Mouse (Mus musculus): Measurements from ENCODE around the gene Phf6. TPM values are rescaled to one million over a fixed set of nuclear protein-coding genes. Genes with fewer than 3 reads are reported as not detected.

Phf6 gene
- total and polyA plus RNA-seq, 2 experiments from 2014 or later = 43.7 to 54.6 TPM

DNA sequence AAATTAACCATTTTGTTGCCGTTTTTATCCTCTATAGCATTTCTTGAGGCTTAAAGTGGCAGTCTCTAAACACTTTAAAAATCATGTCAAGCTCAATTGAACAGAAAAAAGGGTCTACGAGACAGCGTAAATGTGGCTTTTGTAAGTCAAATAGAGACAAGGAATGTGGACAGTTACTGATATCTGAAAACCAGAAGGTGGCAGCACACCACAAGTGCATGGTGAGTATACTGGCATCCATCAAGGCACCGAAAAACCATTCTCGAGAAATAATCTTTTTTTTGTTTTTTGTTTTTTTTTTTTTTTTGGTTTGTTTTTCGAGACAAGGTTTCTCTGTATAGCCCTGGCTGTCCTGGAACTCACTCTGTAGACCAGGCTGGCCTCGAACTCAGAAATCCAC, 4.5 kb downstream of the Phf6 start:
- no peak overlapping the region for H3K27ac ChIP-seq (ENCODE audit: low read depth, low read length)
- no peak overlapping the region for H3K4me2 ChIP-seq (ENCODE audit: low read depth)
- H3K9me3 ChIP-seq (ENCODE audit: low read length) = no peaks in the 10 kb centered on the region
- peak; percentile 32 for TF ChIP-seq CTCF (IDR thresholded peaks at IDR 0.05; ENCODE audit: low read depth)
- no peaks in the 10 kb centered on the region for H3K27me3 ChIP-seq (ENCODE audit: insufficient read depth, low read length)
- no peaks in the 10 kb centered on the region for H3K4me1 ChIP-seq (ENCODE audit: insufficient read depth)
- no peak overlapping the region for H3K4me3 ChIP-seq (ENCODE audit: low read depth, low read length)
- DNase-seq = no peak
- ATAC-seq = no peak
- H3K9ac ChIP-seq = no peak overlapping the region
- H3K36me3 ChIP-seq (ENCODE audit: insufficient read depth) = no peaks in the 10 kb centered on the region
- 57% methylated on average over 7 of the region's 7 CpGs for WGBS

- no peak overlapping the region for H3K27ac ChIP-seq (ENCODE audit: low read depth, low read length)
- H3K9ac ChIP-seq = no peak overlapping the region
- DNase-seq = no peak
- H3K4me2 ChIP-seq (ENCODE audit: low read depth) = no peak overlapping the region
- ATAC-seq = no peak
- H3K9me3 ChIP-seq (ENCODE audit: low read length) = no peaks in the 10 kb centered on the region
- no peak overlapping the region for H3K4me3 ChIP-seq (ENCODE audit: low read depth, low read length)
- no peaks in the 10 kb centered on the region for H3K27me3 ChIP-seq (ENCODE audit: insufficient read depth, low read length)
- H3K36me3 ChIP-seq (ENCODE audit: insufficient read depth) = no peaks in the 10 kb centered on the region
- no peak for TF ChIP-seq CTCF (IDR thresholded peaks at IDR 0.05; ENCODE audit: low read depth)
- no peaks in the 10 kb centered on the region for H3K4me1 ChIP-seq (ENCODE audit: insufficient read depth)
- 64% methylated on average over 9 of the region's 9 CpGs for WGBS
Observed at GRCm38 (mm10) chrX:52926726-52927125, 14.7 kb downstream of the Phf6 start.

DNA sequence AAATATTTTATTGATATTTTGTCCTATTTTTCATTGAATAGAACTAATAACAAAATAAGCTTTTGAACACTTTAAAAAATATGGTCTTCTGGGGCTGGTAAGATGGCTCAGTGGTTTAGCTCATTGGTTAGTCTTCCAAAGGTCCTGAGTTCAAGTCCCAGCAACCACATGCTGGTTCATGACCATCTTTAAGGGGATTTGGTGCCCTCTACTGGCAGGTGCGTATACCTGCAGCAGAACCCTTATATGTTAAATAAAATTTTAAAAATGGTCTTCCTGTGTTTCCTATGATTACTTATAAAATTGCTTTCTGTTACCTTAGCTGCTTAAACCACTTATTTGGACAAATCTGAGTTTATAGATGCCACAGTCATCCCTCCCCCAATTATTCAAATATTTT, 16.8 kb downstream of the Phf6 start:
- TF ChIP-seq CTCF (IDR thresholded peaks at IDR 0.05; ENCODE audit: low read depth) = peak; percentile 39
- WGBS = 43% methylated on average over 1 of the region's 1 CpGs
- Histone ChIP-seq H3K36me3 (ENCODE audit: insufficient read depth) (no peaks in the 10 kb centered on the region), H3K27ac (ENCODE audit: low read depth, low read length) (no peak overlapping the region), H3K4me2 (ENCODE audit: low read depth) (no peak overlapping the region), H3K4me3 (ENCODE audit: low read depth, low read length) (no peak overlapping the region), H3K9me3 (ENCODE audit: low read length) (no peaks in the 10 kb centered on the region), H3K9ac (no peak overlapping the region), H3K4me1 (ENCODE audit: insufficient read depth) (no peaks in the 10 kb centered on the region), H3K27me3 (ENCODE audit: insufficient read depth, low read length) (no peaks in the 10 kb centered on the region)
- DNase-seq (peak; percentile 10), ATAC-seq (no peak)

- no peak for DNase-seq
- H3K4me2 ChIP-seq (ENCODE audit: low read depth) = no peak overlapping the region
- ATAC-seq = no peak
- no peak overlapping the region for H3K27ac ChIP-seq (ENCODE audit: low read depth, low read length)
- H3K27me3 ChIP-seq (ENCODE audit: insufficient read depth, low read length) = no peaks in the 10 kb centered on the region
- no peak overlapping the region for H3K4me3 ChIP-seq (ENCODE audit: low read depth, low read length)
- no peaks in the 10 kb centered on the region for H3K4me1 ChIP-seq (ENCODE audit: insufficient read depth)
- H3K9me3 ChIP-seq (ENCODE audit: low read length) = no peaks in the 10 kb centered on the region
- H3K9ac ChIP-seq = no peak overlapping the region
- H3K36me3 ChIP-seq (ENCODE audit: insufficient read depth) = no peaks in the 10 kb centered on the region
- WGBS = 85% methylated on average over 3 of the region's 3 CpGs
- no peak for TF ChIP-seq CTCF (IDR thresholded peaks at IDR 0.05; ENCODE audit: low read depth)
Observed at GRCm38 (mm10) chrX:52929779-52930178, 17.7 kb downstream of the Phf6 start.

GRCm38 (mm10) chrX:52930191-52930590, 18.1 kb downstream of the Phf6 start:
- DNase-seq = no peak
- no peak overlapping the region for H3K27ac ChIP-seq (ENCODE audit: low read depth, low read length)
- WGBS = 89% methylated on average over 5 of the region's 5 CpGs
- no peaks in the 10 kb centered on the region for H3K4me1 ChIP-seq (ENCODE audit: insufficient read depth)
- no peaks in the 10 kb centered on the region for H3K9me3 ChIP-seq (ENCODE audit: low read length)
- TF ChIP-seq CTCF (IDR thresholded peaks at IDR 0.05; ENCODE audit: low read depth) = no peak
- no peaks in the 10 kb centered on the region for H3K36me3 ChIP-seq (ENCODE audit: insufficient read depth)
- H3K4me3 ChIP-seq (ENCODE audit: low read depth, low read length) = no peak overlapping the region
- no peak overlapping the region for H3K9ac ChIP-seq
- no peak for ATAC-seq
- H3K27me3 ChIP-seq (ENCODE audit: insufficient read depth, low read length) = no peaks in the 10 kb centered on the region
- no peak overlapping the region for H3K4me2 ChIP-seq (ENCODE audit: low read depth)

GRCm38 (mm10) chrX:52932161-52932560, 20.1 kb downstream of the Phf6 start:
- H3K4me3 ChIP-seq (ENCODE audit: low read depth, low read length) = no peak overlapping the region
- TF ChIP-seq CTCF (IDR thresholded peaks at IDR 0.05; ENCODE audit: low read depth) = no peak
- WGBS = 82% methylated on average over 1 of the region's 1 CpGs

DNA sequence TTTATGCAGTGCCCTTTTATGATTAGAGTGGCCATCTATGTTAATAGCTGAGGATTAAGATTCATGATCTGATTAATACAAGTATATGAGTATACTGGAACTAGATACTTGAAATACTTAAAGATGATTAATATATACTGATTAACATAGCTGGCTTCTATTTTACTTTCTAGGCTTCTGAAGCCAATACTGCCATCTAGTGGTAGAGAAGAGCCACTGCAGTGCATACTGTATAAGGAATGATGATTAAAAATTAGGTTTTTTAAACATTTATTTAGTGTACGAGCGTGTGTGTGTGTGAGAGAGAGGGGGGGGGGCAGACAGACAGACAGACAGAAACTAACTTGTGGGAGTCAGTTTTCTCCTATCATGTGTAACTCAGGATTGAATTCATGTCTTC, 22.4 kb downstream of the Phf6 start:
- peak; percentile 36 for DNase-seq
- no peak overlapping the region for H3K9ac ChIP-seq
- no peak overlapping the region for H3K4me2 ChIP-seq (ENCODE audit: low read depth)
- TF ChIP-seq CTCF (IDR thresholded peaks at IDR 0.05; ENCODE audit: low read depth) = peak; percentile 74
- no peaks in the 10 kb centered on the region for H3K9me3 ChIP-seq (ENCODE audit: low read length)
- no peaks in the 10 kb centered on the region for H3K4me1 ChIP-seq (ENCODE audit: insufficient read depth)
- no peaks in the 10 kb centered on the region for H3K36me3 ChIP-seq (ENCODE audit: insufficient read depth)
- WGBS = 45% methylated on average over 2 of the region's 2 CpGs
- no peak overlapping the region for H3K4me3 ChIP-seq (ENCODE audit: low read depth, low read length)
- peak; percentile 25; the same call in 1 of the 2 replicates for ATAC-seq
- H3K27ac ChIP-seq (ENCODE audit: low read depth, low read length) = no peak overlapping the region
- H3K27me3 ChIP-seq (ENCODE audit: insufficient read depth, low read length) = no peaks in the 10 kb centered on the region

More at GRCm38 (mm10) chrX:52932161-52932560, 20.1 kb downstream of the Phf6 start:
- DNase-seq = no peak
- H3K4me2 ChIP-seq (ENCODE audit: low read depth) = no peak overlapping the region
- no peak for ATAC-seq
- H3K36me3 ChIP-seq (ENCODE audit: insufficient read depth) = no peaks in the 10 kb centered on the region
- H3K27me3 ChIP-seq (ENCODE audit: insufficient read depth, low read length) = no peaks in the 10 kb centered on the region
- H3K4me1 ChIP-seq (ENCODE audit: insufficient read depth) = no peaks in the 10 kb centered on the region
- H3K9ac ChIP-seq = no peak overlapping the region
- H3K27ac ChIP-seq (ENCODE audit: low read depth, low read length) = no peak overlapping the region
- no peaks in the 10 kb centered on the region for H3K9me3 ChIP-seq (ENCODE audit: low read length)

DNA sequence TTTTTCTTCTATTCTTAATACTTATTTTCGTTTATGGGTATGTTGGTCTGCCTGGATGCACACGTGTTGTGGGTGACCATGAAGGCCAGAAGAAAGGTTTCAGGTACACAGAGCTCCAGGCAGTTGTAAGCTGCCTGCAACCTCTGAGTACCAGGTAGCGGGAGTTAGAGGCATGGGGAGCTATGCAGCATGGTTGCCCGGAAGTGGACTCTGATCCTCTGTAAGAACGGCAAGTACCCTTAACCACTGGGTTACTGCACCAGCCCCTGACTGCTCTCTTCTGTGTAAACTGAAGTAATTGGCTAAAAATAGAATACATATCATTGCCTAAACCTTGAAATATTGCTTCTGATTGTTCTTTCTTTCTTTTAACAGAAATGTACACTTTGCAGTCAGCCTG, 33.4 kb downstream of the Phf6 start:
- Histone ChIP-seq H3K9me3 (ENCODE audit: low read length) (no peaks in the 10 kb centered on the region), H3K4me1 (ENCODE audit: insufficient read depth) (no peaks in the 10 kb centered on the region), H3K4me2 (ENCODE audit: low read depth) (no peak overlapping the region), H3K9ac (no peak overlapping the region), H3K27me3 (ENCODE audit: insufficient read depth, low read length) (no peaks in the 10 kb centered on the region), H3K36me3 (ENCODE audit: insufficient read depth) (peaks cover 21% of the 10 kb centered on the region), H3K4me3 (ENCODE audit: low read depth, low read length) (no peak overlapping the region), H3K27ac (ENCODE audit: low read depth, low read length) (no peak overlapping the region)
- TF ChIP-seq CTCF (IDR thresholded peaks at IDR 0.05; ENCODE audit: low read depth) = no peak
- DNase-seq = no peak
- 89% methylated on average over 5 of the region's 5 CpGs for WGBS
- no peak for ATAC-seq
